Mouse (Mus musculus) brain, embryonic 14.5 days (tissue): ENCODE measurements around the gene Hnf1a. TPM values are rescaled to one million over a fixed set of nuclear protein-coding genes. Genes with fewer than 3 reads are reported as not detected.

Experiments used
- DNase-seq: peaks from one replicate; pipeline ENCODE4 v3.0.0-alpha.2; 2011; ENCODE audit warnings: low read depth
- CTCF ChIP-seq: fragments of 200-500 bp; IDR thresholded peaks from 2 replicates; pipeline ENCODE4 v1.5.1; 2012; ENCODE audit warnings: inconsistent platforms, mild to moderate bottlenecking, moderate library complexity, borderline replicate concordance; ENCODE audit not compliant: insufficient read depth, insufficient read length; ENCODE audit errors: extremely low read depth
- POLR2A ChIP-seq: fragments of 200-500 bp; IDR thresholded peaks from 2 replicates; pipeline ENCODE4 v1.6.1; 2012; ENCODE audit warnings: mild to moderate bottlenecking, inconsistent platforms, borderline replicate concordance; ENCODE audit not compliant: poor library complexity, insufficient read depth, insufficient read length, severe bottlenecking; ENCODE audit errors: extremely low read depth
- polyA plus RNA-seq: library from polyadenylated mRNA; depleted of rRNA; stranded (reverse); fragments of >200 nt; gene quantifications from 2 replicates; pipeline ENCODE4 v1.2.3, GENCODE M21; 2012; rRNA removed

Hnf1a gene
- not detected in 2 replicates for polyA plus RNA-seq

GRCm38 (mm10) chr5:114970824-114971227, at the start of gene Hnf1a:
Hnf1a (minus strand) TSS chr5:114971094.
- no peak for TF ChIP-seq CTCF
- TF ChIP-seq POLR2A = no peak
- DNase-seq = no peak

GRCm38 (mm10) chr5:115018813-115019212, 47.9 kb upstream of the Hnf1a start:
- DNase-seq = no peak
- no peak for TF ChIP-seq POLR2A
- no peak for TF ChIP-seq CTCF

GRCm38 (mm10) chr5:115018270-115018669, 47.4 kb upstream of the Hnf1a start:
- TF ChIP-seq POLR2A (no peak), CTCF (no peak)
- DNase-seq = no peak

- peak; percentile 21 for DNase-seq
- TF ChIP-seq POLR2A (no peak), CTCF (no peak)
These were observed 44.2 kb upstream of the Hnf1a start for GRCm38 (mm10) chr5:115015121-115015520.

- TF ChIP-seq POLR2A (no peak), CTCF (no peak)
- no peak for DNase-seq
These were observed 43.7 kb upstream of the Hnf1a start for GRCm38 (mm10) chr5:115014570-115014969.

GRCm38 (mm10) chr5:115013436-115013835, 42.5 kb upstream of the Hnf1a start:
- TF ChIP-seq CTCF = no peak
- TF ChIP-seq POLR2A = no peak

GRCm38 (mm10) chr5:115011519-115012261, 40.8 kb upstream of the Hnf1a start:
- TF ChIP-seq CTCF (peak; percentile 21; the same call in 1 of the 2 replicates), POLR2A (no peak)
- DNase-seq = peak; percentile 43

More at GRCm38 (mm10) chr5:115013436-115013835, 42.5 kb upstream of the Hnf1a start:
- DNase-seq = no peak

- DNase-seq = no peak
- TF ChIP-seq POLR2A (no peak), CTCF (no peak)
These were observed 40.3 kb upstream of the Hnf1a start for GRCm38 (mm10) chr5:115011217-115011518.

- TF ChIP-seq POLR2A (peak; percentile 99), CTCF (no peak)
- peak; percentile 96 for DNase-seq
These were observed 39.8 kb upstream of the Hnf1a start, which contains the start of gene Sppl3 for GRCm38 (mm10) chr5:115010577-115011216. Sppl3 (plus strand) TSS chr5:115011137.

- TF ChIP-seq CTCF (no peak), POLR2A (no peak)
These were observed 39.1 kb upstream of the Hnf1a start for GRCm38 (mm10) chr5:115009961-115010360.

GRCm38 (mm10) chr5:115009143-115009542, 38.2 kb upstream of the Hnf1a start:
- no peak for DNase-seq
- TF ChIP-seq CTCF = no peak

More at GRCm38 (mm10) chr5:115009961-115010360, 39.1 kb upstream of the Hnf1a start:
- no peak for DNase-seq

- no peak for DNase-seq
- TF ChIP-seq CTCF (no peak), POLR2A (no peak)
These were observed 37.4 kb upstream of the Hnf1a start for GRCm38 (mm10) chr5:115008307-115008706.
